Mouse (Mus musculus) adrenal gland, postnatal 0 days (tissue): Measurements from ENCODE around the gene Lin52. TPM values are rescaled to one million over a fixed set of nuclear protein-coding genes. Genes with fewer than 3 reads are reported as not detected.

Source experiments
- polyA plus RNA-seq: library from polyadenylated mRNA; unstranded; fragments of >200 nt; fragmentation: Nextera tagmentation; extraction: Ambion mirVana; gene quantifications from 2 replicates; pipeline ENCODE4 v1.2.1, GENCODE M21; 2015

The Lin52 gene
- 12.6 and 15.1 TPM in 2 replicates for polyA plus RNA-seq

DNA sequence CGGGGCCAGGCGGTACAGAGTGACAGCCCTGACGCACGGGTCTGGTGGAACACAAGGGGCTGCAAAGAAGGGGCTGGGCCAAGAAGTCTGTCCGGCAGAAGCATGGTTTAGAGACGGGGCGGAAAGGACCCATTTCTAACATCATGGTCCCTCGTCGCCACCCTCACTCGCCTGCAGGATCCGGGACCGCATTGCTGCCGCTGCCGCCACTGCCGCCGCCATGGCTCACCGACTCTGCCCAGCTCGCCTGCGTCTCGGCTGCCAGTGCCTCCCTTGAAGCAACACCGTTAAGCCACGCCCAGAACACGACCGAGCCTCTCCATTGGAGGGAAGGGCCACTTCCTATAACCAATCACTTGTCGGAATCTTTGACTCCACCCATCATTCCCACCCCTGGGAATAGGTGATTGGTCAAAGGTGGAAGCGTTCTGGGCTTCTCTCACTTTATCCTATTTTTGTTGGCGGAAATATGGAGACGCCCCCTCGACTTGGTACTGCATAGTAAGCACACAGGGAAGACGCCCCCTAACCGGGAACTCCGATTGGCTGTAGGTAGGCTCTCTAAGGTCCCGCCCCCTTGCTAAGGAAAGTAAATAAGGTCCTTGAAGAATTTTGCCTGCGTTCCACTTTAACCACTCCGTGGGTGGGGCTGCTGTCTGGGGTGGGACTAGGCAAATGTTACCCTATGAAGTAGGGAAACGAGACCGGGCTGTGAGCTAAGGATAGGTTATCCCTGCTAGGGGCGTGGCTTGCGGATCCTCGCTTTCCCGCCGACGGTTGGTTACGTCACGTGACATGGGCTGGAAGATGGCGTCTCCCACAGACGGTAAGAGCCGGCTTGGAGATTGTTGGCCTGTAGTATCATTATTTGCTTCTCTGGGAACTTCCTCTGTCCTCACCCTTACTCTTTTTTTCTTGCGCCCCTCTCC is at the start of gene Lin52, which contains the start of gene Aldh6a1:
Lin52 (plus strand) TSS at position 705 of the 929 bp plus-strand sequence.
Aldh6a1 (minus strand) TSS at position 287 of the 929 bp plus-strand sequence.

DNA sequence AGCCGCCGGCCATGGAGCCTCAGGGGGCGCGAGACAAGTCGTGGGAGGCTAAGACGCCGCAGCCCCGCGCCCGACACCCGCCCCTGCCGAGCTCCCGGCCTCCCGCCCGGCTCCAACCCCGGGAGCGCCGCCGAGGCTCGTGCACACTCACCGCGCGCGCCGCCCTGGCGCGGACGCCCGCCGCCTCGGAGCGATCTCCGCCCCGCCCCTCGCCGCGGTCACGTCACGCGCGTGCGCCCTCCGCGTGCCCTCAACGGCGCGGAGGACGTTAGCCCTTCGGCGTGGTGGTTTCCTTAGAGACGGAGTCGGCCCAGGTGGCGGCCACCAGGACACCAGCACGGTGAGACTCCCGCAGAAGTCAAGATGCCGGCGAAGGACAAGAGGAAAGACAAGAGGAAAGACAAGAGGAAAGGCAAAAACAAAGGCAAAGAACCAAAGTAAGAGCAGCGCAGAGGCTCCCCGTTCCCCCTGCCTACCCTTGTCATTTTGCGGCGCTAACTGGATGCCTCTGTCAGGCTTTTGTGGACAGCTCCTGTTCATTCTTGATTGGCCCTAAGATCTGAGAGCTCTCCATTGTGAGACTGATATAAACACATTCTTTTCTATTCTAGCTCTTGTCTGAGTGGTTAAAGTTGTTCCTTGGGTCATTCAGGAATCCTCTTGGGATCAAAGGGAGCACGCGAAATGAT is 42.3 kb upstream of the Lin52 start, which contains the start of the genes Entpd5 and Bbof1:
Entpd5 (minus strand) TSS at position 211 of the 689 bp plus-strand sequence.
Bbof1 (plus strand) TSS at position 253 of the 689 bp plus-strand sequence.

DNA sequence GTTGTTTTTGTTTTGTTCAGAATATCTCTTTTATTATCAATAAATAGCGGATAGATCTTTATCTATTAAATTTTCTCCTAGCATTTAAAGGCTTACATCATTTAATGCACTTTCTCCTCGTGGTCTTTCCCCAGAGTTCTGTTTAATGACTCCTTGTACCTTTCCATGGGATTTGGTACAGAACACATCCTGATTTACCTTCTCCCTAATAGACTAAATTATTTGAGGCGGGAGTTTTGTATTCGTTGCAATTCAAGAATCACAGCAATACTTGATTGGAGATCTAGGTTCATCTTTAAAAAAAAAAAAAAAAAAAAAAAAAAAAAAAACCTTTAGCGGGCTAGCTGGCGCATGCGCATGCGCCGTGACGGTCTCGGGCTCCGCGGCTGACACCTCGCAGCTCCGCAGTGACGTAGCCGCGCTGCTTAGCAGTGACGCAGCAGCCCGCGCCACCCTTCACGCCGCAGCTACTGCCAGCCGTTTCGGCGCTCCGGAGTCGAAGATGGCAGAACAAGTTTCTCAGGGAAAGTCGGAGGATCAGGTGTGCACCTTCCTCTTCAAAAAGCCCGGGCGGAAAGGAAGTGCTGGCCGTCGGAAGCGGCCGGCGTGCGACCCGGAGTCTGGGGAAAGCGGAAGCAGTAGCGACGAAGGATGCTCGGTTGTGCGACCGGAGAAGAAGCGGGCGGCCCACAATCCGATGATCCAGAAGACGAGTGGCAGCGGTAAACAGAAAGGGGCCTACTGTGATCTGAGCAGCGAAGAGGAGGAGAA is 34.2 kb upstream of the Lin52 start, which contains the start of gene Rnf113a2:
Rnf113a2 (plus strand) TSS at position 363 of the 771 bp plus-strand sequence.

DNA sequence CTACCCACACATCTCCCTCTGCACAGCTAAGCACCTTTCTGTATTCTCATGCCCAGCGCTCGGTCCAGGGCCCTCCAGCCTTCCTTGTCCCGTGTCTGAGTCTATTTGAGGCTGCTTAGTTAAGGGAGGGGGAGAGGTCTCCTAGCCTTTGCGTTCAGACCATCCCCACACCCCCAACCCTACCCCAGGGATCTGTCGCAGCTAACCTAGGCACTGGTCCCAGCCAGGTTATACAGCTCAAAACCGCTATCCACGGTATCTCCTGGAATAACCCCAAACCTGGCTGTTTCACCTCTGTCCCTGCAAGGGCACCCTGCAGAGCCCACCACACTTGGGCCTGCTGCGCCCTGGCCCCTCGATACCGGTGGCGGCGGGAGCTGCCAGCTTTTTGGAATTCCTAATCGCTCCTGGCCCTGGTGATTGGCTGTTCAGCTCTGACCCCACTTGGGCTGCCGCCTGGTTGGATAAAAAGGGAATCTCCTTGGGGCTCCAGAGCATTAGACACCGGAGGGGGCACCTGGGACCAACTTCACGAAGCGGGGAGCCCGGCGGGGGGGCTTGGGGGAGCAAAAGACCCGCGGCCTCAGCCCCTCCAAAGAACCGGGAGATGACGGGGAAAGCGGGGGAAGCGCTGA is 118.2 kb downstream of the Lin52 start, which contains the start of gene Vsx2:
Vsx2 (plus strand) TSS at position 427 of the 635 bp plus-strand sequence.

Other genes with a start within 250 kb of the Lin52 start
- gene Elmsan1, start 232.5 kb upstream of the Lin52 start, polyA plus RNA-seq: 6.8 and 9.4 TPM in 2 replicates
- gene Ptgr2, start 166.2 kb upstream of the Lin52 start, polyA plus RNA-seq: 27.2 and 44.7 TPM in 2 replicates
- gene Zfp410, start 134.6 kb upstream of the Lin52 start, polyA plus RNA-seq: 36.3 and 43.1 TPM in 2 replicates
- gene Coq6, start 89.8 kb upstream of the Lin52 start, polyA plus RNA-seq: 31.9 and 45.2 TPM in 2 replicates
- 1.3 and 1.4 TPM in 2 replicates for gene Fam161b, start 89.6 kb upstream of the Lin52 start, polyA plus RNA-seq
- gene Entpd5, start 42.4 kb upstream of the Lin52 start, polyA plus RNA-seq: 15.6 and 34.5 TPM in 2 replicates
- gene Bbof1, start 42.4 kb upstream of the Lin52 start, polyA plus RNA-seq: 1.3 TPM in 2 replicates
- 28.1 and 33.9 TPM in 2 replicates for gene Rnf113a2, start 34.2 kb upstream of the Lin52 start, polyA plus RNA-seq
- 49.1 and 91.4 TPM in 2 replicates for gene Aldh6a1, start 418 bp upstream of the Lin52 start, polyA plus RNA-seq
- gene Vsx2, start 118.3 kb downstream of the Lin52 start, polyA plus RNA-seq: not detected in 2 replicates
- gene Abcd4, start 166.0 kb downstream of the Lin52 start, polyA plus RNA-seq: 9.9 and 12.2 TPM in 2 replicates
- not detected in 2 replicates for gene Vrtn, start 189.6 kb downstream of the Lin52 start, polyA plus RNA-seq
- gene Syndig1l, start 247.4 kb downstream of the Lin52 start, polyA plus RNA-seq: 0.17 TPM in 1 of 2 replicates, not detected in the other